Mouse (Mus musculus) cerebellum, adult 18-20 months (tissue): ENCODE data around the gene Emilin3.
A peak's percentile ranks its signal among the peaks of the same experiment; 100 is the strongest.
"Not testable (repeated sequence)": the region's sequence is repeated elsewhere in the genome, so short reads cannot be mapped to it uniquely, and the experiment has no call there.

Source experiments
- DNase-seq, 2 experiments: peaks; one replicate each; pipeline ENCODE4 v3.0.0; 2021

Gene Emilin3

DNA sequence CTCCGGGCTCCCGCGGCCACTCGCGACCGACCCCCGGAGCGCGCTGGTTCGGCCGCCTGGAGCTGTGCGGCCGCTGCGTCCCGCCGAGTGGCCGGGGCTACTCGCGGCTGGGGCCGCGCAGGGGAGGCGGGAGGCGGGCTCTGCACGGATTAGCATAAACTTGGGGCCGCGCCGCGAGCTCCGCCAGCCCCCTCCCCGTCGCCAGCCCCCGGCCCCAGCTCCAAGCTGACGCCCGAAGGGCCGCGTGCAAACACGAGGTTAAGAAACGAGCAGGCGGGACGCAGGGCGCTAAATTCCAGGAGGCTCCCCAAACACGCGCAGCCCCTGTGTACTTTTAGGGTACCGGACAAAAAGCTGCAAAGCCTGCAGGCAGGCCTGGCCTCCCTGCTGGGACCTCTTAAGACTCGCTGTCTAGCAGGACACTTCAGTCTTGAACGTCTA lies at the start of gene Emilin3:
Gene Emilin3 (minus strand): TSS at position 98 of the 441 bp plus-strand sequence.
- DNase-seq, result no peak

DNA sequence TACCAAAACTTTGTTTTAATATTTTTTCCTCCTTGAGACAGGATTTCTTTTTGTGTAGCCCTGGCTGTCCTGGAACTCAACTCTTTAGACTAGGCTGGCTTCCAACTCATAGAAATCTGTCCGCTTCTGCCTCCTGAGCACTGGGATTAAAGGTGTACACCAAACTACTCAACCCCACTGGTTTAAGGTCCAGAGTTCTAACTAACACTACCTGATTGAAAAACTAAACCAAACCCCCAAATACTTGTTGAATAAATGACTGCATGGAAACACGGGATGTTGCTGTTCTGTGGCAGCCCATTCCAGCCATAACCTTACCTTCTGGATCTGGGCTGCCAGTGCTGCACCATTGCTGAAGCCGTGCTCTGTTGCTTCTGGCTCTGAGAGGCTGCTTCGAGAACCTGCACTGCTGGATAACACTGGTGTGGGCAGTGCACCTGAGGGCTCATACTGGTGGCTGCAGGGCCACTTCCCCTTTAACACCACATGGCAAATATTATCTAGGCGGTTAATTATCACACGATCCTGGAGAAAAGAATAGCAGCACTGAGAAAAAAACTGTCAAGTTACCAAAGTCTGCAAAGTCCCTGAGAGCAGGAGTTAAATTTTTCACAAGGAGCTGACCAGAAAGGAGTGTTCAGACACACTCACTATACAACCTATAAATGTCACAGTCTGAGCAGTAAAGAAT lies 49.0 kb upstream of the Emilin3 start:
- no peak for DNase-seq

DNA sequence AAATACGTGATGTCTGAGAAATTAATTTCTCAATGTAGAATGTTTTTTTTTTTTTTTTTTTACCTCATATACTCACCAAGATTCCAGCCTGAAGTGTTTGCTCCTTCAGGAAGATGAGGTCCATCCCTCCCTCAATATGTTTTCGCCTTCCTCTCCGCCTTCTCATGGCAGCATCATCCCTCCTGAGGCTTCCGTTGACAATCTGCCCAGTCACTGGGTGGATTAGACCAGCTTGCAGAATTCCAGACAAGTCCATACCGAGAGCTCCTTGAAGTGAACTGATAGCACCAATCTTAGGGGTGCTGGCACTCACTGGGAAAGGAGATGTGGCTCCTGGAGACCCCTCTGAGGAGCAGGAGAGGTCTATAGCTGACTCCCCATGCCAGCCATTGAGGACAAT lies 47.8 kb upstream of the Emilin3 start:
- peak in 1 of 2 experiments; percentile 42 for DNase-seq

DNA sequence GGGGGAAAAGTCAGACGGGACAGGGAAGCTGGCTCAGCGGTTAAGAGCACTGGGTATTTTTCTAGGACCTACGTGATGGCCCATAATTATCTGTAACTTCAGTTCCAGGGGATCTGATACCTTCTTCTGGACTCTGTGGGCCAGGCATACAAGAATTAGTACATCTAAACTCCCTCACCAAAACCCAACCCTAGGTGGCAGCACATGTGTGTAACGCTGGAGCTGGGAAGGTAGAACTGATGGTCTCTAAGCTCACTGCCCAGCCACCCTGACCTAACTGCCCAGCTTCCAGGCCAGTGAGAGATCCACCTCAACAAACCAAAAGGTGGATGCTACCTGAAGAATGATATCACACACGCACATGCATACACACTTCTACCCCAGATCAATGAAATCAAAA lies 46.6 kb upstream of the Emilin3 start:
- DNase-seq, result peak in 1 of 2 experiments; percentile 23

DNA sequence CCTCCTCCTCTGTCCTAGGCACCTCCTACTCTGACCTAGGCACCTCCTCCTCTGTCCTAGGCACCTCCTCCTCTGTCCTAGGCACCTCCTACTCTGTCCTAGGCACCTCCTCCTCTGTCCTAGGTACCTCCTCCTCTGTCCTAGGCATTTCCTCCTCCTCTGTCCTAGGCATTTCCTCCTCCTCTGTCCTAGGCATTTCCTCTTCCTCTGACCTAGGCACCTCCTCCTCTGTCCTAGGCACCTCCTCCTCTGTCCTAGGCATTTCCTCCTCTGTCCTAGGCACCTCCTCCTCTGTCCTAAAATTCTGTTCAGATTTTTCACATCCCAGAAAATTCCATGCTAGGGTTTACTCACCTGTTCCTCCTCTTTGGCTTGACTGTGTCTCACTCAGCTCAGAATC lies 45.7 kb upstream of the Emilin3 start:
- DNase-seq, result not testable (repeated sequence)

DNA sequence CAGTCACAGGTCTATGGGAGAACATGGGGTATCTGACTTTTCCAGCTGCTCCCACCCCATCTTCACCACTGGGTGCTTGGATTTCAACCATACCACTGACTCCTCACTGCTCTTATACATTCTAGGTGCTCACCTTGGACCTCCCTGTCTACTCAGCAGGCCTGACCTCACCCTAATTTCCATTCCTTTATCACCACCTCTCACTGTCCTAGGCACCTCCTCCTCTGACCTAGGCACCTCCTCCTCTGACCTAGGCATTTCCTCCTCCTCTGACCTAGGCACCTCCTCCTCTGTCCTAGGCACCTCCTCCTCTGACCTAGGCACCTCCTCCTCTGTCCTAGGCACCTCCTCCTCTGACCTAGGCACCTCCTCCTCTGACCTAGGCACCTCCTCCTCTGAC lies 45.2 kb upstream of the Emilin3 start:
- DNase-seq, result not testable (repeated sequence)

DNA sequence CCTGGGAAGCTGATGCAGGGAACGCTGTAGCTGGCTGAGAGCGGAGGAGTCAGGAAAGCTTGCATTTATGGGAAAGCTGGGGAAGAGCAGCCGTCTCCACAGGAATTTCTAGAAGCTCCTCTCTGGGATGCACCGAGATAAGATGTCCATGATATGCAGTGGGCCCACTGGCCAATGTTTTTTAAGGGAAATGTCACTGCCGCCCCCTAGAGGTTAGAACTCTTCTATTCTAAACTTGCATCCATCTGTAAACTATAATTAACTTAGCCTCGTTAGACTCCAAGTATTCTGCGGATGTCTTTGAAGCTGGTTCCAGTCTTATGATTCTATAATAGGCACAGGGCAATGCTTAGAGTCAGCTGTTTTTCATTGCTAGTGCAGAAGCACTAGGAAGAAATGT lies 43.2 kb upstream of the Emilin3 start:
- peak; percentile 41 to 46 for DNase-seq

DNA sequence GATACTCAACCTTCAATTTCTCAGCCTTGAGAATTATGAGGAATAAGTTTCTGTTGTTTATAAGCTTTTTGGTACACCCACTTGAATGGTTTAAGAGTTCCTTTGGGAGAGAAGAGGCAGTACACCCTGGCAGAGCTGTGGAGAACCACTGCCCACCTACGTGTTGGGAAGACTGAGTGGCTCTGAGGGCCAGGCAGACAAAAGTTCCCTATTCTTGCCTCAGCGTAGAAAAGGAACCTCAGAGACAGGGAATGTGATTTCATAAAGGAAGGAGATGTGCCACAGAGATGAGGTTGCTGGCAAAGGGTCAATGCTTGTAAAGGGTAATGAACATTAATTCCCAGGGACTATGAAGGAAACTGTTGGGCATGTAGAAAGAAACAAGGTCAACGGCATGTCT lies 42.4 kb upstream of the Emilin3 start:
- DNase-seq, result no peak

DNA sequence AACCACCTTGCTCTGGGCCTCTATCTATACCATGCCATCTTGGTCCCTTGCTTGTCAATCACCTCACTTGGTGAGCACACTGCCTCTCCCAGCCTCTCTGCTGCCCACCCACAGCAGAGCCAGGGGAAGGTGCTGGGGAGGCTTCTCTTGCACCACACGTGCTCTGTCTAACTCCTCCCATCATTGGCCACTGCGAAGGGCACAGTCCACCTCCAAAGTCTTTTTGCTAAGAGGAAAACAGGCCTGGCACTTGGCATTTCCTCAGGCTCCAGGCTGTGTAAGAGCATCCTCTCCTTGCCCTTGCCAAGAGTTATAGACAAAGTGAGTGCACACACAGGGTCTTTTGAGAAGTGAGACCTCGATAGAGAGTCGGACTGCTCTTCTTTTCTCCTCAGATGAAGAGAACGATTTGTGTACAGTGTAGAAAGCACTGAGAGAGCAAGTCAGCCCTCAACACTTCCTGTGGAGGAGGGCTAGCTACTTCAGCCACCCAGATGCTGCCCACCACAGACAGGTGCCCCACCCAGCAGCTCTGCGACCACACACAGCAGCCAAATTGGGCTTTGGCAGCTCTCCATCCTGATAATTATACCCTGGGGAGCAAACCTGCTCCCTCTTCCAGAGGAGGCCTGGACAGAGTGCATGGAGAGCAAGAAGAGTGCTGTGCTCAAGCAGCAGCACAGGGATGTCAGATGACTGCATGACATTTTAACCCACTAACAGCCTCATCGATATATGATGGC lies 41.2 kb upstream of the Emilin3 start:
- DNase-seq, result no peak

DNA sequence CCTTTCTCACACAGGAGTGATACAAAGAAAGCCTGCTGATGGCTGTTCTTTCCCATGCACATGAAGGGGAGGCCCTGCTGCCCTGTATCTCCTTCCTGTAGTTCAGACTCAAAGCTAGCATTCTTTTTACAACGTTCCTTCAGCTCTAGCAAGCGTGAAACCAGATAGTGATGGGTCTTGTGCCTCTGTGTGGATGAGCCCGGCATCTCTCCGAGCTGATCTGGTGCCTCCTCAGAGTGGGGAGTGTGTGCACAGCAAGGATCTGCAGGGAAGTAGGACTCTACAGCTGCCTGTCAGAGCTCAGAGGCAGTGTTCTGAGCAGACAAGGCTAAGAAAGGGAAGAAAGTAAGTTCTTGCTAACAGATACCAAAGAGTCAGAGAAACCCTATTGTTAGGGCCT lies 39.5 kb upstream of the Emilin3 start:
- no peak for DNase-seq

DNA sequence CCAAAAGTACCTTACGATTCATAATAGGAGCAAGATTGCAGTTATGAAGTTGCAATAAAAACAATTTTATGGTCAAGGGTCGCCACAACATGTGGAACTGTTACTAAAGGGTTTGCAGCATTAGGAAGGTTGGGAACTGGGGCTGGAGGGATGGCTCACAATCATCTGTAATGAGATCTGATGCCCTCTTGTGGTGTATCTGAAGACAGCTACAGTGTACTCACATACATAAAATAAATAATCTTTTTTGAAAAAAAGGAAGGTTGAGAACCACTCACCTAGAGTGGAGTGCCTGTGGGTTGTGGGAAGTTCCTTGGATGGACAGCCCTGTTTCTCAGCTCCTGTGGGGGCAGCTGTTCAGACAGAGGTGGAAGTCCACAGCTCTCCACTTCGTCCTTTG lies 30.3 kb upstream of the Emilin3 start:
- DNase-seq, result no peak

DNA sequence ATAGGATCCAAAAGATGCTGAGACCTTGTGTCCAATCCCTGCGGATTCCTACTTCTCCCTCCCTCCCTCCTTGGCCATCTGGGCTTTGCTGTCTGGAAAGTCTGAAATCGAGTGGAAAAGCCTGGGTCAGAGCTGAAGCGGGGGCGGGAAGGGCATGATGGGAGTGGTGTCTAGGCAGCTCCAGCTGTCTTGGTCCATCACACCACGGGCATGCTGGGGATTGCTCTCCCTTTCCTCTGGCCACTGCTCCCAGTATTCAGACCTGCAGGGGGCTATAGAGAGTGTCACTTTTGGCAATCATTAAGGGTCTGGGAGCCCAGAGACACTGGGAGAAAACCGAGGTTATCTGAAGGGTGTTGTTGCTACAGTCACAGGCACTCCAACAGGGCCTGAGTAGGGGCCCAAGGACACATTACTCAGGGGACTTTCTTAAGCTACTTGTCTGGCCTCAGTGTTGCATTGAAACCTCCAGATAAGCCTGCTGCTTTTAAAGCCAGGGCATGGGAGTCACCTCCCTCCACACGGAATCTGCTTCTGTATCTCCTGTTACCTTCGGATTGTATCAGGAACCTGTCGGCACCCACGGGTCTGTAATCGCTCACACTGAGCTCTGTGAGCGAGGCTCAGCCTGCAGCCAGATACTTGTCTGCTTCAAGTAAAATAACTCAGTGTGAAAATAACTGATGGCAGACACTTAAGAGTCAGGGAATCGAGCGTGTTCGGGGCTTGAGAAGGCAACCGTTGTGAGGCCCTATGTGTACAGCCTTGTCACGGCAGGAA lies 29.0 kb upstream of the Emilin3 start:
- peak; percentile 33 to 39 for DNase-seq

DNA sequence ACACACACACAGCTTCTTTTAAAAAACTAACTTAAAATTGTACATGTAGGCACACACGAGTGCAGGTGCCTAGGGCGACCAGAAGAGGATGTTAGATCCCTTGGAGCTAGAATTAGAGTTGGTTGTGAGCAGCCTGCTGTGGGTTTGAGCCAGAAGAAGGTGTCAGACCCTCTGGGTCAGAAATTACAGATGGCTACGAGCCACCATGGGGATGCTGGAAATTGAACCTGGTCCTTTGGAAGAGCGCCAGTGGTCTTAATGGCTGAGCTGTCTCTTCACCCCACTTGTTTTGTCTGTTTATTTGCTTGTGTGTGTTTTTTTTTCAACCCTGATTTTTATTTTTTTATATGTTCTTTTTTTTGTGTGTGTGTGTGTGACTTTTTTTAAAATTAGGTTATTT lies 22.3 kb upstream of the Emilin3 start:
- DNase-seq, result no peak

DNA sequence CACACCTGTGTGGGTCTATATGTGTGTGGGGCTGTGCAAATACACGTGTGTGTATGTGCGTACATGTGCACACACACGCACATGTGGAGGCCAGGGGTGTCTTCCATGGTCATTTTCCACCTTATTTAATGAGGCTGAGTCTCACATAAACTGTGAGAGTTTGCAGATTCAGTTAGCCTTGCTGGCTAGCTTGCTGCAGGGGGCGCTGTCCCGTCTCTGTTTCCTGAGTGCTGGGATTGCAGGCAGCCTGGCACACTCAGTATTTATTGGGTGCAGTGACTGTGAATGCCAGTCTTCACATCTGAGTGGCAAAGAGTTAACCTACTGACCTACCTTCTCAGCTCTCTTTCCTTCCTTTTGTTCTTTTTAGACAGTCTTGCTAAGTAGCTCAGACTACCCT lies 21.8 kb upstream of the Emilin3 start:
- DNase-seq, result no peak

DNA sequence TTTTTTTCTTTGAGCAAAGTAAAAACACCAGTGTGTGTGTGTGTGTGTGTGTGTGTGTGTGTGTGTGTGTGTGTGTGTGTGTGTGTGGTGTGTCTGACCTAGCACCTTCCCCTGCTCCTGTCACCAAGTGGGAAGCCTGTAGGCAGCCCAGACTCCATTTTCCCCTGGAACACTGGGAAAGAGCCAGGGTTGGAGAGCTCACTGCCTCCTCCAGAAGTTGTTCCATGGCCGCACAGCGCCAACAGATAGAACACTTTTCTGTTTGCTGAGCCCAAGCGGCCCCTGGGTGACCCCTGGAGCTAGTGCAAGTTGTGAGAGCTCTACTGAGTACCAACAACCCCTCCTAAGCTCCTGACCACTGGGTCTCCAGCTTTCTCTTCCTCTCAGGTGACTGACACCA lies 20.9 kb upstream of the Emilin3 start:
- no peak for DNase-seq

DNA sequence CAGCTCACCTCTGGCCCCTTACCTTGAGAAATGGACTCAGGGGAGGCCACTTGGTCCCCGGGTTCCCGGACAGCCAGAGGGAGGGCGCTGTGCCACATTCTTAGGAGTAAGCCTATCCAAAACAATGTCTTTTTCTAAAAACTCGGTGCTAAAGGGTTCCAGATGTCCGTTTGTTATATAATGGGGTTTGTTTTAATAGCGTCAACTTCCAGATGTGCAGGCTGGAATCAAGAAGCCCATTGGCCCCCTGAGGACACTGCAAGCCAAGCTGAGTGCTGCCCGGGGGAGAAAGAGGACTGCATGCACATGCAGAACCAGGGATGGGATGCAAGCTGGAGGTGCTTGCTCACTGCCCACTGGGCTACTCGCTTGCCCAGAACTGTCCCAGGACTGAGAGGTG lies 20.2 kb upstream of the Emilin3 start:
- no peak for DNase-seq

DNA sequence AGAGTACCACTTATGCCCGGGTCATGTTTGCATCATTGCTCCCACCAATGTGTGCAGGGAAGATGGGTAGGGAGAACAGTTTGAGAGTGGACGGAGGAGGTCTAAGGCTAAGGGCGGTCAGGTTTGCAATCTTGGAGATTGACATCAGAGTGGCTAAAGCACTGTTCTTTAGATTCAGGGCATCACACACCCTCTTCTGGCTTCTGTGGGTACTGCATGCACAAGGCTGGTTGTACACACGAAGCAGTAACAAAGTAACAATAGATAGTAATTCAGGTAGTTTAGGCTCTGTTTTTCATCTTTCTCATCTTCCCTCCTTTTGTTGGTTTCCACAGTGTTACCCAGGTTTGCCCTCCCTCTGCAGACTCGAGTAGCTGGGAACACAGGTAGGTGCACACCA lies 19.2 kb upstream of the Emilin3 start:
- DNase-seq, result no peak

DNA sequence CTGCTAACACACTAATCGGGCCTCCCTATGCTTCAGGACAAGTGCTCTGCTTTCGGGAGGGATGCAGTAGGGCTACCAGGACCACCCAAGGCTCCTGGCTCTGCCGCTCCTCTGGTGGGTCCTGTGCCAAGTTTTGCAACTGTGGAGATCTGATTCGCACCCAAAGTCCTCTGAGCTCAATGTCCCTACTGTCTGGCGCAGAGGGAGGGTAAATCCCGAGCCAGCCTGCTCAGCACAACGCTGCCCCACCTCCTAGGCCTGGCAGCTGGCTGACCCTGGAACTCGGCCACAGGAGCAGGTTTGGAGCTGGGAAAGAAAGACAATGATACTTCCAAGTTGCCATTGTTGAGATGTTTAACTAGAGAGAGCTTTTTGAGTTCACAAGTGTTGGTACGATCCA lies 13.1 kb upstream of the Emilin3 start:
- DNase-seq, result peak in 1 of 2 experiments; percentile 19

DNA sequence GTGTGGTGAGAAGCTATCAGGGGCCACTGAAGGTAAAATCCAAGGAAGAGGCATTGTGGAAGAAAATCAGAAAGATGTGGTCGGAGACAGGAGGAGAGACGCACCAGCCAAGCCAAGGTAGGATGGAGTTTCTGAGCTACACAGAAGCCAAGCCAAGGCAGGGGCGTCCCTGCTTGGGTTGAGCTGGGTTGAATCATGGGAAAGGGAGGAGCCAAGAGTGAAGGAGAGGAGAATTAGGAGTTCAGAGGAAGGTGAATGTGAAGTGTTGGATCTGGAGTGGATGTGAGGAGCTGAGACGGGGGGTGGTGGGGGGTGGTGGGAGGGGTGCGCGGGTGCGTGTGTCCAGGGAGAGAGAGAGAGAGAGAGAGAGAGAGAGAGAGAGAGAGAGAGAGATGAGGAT lies 9.2 kb upstream of the Emilin3 start:
- no peak for DNase-seq

DNA sequence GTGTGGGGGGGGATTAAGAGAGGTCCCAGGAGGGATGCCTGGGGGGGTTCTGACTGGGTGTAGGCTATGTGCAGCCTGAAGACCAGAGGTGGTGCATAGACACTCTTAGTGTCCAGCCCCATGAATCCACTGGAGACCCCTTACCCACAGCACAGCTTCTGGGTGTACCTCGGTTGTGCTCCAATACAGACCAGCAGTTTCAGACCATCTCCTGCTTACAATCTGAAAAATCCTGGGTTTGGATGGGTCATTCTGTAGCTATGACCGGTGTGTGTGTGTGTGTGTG lies 6.7 kb upstream of the Emilin3 start:
- no peak for DNase-seq

DNA sequence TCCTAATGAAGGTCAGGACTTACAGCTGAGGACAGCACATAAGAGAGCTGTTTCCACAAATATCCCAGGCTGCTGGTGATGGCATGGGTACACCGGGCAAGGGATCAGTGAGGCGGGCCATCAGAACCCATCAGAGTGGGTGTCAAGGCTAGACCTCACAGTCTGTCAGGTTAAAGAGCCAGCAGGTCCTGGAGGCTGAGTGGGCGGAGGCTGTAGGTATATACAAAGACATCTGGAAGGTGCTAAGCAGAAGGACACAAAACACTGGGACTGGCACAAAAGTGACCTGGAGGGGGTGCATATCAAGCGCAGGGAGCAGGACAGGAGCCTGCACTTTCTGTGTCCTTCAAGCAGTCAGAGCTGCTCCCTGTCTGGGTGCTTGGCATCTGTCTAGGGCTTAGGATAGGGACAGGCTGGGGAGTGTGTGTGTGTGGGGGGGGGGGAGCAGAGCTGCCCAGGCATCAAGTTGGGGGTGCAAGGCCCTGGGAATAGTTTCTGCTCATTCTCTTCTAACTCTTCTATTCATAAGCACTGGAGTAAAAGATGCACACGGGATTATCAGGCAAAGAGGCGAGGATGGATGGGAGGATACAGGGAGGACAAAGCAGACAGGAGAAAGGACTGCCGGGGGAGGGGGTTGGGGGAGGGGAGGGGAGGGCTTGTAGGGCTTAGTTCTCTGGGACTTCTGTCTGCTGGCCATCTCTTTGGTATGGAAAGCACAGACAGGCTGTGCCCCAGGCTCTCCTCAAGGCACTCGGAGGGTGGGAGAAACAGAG lies 6.2 kb upstream of the Emilin3 start:
- no peak for DNase-seq

DNA sequence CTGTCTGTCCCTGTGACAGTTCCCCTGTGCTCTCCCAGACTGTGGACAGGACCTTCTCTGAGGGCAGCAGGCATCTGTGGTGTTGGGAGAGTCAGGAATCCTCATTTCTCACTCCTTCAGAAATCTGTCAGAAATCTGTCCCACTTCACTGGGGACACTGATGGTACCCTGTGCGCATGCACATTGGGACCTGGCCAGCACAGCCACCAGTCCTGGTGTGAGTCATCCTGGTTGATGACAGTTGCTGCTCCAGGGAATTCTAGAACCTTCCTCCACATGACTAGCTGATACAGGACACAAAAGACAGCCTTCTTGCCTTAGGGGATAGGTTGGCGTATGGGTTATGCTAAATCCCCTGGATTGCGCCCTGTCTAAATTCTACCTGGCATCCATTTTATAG lies 5.2 kb upstream of the Emilin3 start:
- peak; percentile 48 to 49 for DNase-seq

DNA sequence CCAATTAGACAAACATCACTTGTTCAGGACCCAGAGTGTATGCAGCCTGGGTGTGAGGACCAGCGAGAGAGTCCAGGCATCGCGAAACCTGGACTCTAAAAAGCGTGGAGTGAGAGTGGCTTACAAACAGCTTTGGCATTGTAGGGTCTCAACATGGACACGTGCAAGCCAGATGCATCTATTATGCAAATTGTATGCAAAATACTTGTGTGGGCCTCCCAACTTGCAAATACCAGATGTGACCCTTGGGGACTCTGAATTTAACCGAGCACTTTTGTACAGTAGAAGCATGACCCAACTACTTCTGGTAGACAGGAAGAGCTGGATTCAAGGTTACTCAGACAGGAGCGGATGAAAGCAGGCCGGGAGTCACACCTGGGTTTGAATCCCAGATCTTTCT lies 4.6 kb upstream of the Emilin3 start:
- DNase-seq, result no peak
